Mouse (Mus musculus) embryo, embryonic 11 days (tissue): Measurements from ENCODE around the gene Hlcs.

ENCODE experiments used
- DNase-seq: peaks from one replicate; pipeline ENCODE4 v3.0.0-alpha.2; 2015

Hlcs gene

DNA sequence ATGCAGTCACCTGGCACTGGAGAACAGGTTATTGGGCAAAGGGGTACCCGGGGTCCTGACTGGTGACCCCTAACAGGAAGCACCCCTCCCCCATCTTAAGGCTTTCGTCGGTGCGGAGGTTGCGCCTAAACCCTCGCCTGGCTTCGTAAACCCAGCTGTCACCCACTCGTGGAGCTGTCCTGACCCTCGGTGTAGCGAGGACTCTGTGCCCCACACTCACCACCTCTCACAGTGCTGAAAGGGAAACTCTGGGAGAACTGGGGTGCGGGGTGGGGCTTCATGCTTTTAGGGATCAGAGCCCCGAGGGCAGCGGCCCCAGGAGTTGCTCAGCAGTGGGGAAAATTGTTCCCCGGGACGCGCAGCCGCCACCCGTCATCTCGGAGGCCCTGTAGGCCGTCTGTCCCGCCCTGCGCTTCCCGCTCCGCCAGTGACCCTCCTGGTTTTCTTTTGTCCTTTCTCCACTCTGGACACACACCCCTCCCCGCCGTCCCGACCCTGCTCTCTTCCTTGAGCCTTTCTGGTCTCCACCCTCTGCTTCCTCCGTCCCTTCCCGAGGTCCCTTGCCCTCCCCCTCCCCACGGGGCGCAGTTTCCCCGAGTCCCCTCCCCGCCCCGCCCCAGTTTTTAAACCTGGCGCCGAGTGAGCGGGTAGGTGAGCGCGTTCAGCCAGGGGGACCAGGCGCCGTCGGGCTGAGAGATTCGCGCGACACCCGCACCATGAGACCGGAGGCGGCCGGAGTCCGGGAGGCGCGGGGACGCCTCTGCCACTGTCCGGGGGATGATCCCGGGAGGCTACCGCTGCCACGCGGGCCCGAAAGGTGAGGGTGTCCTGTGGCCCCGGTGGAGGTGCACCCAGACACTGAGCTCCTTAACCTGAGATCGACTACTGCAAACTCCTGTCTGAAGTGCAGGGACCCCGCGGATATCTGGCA is 14.7 kb upstream of the Hlcs start, which contains the start of gene Ripply3:
Ripply3 (plus strand) TSS at position 640 of the 931 bp plus-strand sequence.
- DNase-seq: peak; percentile 67

DNA sequence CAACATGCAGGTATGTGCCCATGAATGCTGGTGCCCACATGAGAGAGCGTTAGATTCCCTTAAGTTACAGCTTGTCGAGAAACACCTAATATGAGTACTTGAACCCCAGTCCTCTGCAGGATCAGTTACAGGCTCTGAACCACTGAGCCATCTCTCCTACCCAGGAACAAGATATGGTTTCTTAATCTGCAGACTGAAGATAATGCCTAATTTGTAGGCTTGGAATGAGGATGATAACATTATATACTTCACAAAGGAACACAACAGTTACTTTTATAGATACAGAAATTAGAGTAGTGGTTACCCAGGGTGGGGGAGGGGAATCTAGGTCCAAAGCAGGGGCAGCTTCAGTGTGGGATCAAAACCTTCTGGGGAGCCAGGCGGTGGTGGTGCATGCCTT is 12.6 kb upstream of the Hlcs start:
- no peak for DNase-seq

DNA sequence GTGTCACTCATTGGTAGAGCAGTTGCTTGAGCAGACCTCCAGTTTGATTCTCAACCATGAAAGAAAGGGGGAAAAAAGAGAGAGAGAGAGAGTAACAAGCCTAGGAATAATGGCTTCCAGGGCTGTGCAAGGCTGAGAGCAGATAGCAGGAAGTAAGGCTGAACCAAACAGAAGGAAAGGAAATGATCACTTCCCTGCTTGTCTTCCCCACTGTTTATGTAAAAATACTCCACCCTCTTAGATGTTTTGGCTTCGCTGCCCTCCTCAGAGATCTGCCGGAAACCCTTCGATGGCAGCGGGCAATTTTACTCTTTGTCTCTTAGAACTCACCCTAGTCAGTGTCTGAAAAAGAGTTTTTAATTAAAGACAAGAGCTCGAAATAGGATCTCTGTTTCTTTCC is 10.3 kb upstream of the Hlcs start:
- DNase-seq: no peak

DNA sequence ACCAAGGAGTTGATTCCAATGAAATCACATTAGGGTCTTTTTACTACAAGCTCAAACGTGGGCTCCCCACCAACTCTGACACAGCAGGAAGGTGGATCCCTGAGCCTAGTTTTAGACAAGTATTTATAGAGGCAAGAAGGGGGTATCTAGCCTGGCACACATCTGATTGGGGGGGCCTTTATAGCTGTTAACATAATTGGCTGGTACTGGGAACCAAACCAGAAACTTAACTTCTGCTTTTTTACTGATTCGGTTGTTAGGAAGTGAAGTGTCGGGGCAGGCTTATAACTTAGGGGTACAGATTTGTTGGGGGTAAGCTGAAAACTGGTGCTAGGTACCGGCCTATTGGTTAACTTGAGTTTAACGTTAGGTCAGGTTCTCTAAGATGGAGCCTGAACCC is 6.9 kb upstream of the Hlcs start:
- no peak for DNase-seq

DNA sequence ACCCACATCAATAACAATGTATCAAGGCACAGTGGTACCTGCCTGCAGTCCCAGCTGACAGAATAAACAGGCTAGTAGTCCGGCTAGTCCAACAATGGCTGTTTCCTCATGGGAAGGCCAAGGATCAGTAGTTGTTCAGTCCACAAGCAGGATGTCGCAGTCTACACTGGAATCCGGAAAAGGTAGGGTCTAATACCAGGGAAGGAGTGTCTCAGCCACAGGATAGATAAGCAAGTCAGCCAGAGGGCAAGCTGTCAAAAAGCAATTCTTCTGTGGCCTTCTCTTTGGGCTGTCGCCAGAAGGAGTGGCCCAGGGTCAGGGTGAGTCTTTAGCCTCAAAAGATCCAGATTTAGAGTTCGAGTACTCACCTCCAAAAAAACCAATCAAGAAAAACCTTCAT is 4.4 kb upstream of the Hlcs start:
- DNase-seq: no peak

DNA sequence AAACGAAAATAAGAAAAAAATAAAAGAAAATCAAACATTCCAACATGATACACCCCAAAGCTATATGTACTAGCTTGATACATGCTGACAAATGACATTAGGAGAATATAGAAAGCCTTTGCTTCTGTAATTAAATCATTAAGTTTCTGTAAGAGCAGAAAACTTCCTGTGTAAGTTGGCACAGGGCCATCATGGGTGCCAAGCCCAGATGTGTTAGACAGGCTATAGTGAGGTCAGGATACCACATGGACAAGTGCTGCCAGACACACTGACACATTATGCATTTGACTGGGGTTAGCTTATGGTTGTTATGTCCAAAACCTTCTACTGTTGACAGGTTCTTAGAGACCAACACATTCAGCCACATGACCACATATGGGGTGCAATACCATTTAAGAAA is 1.8 kb upstream of the Hlcs start:
- no peak for DNase-seq

DNA sequence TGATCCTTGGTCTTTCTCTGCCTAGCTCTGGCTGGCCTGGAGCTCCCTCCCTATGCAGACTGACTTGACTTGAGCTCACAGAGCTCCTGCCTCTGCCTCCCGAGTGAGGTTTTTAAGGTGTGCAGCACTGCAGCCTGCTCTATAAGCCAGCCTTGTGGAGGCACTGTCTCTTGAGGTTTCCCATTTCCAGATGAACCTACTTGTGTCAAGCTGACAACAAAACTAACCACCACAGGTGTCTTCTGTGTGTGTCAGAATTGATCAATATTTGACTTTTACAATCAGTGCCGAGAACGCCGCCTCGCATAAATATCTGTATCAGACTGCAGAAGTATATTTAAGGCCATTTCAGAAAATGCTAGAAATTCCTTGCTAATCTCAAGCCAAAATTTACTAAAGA is 1.3 kb upstream of the Hlcs start:
- DNase-seq: no peak

DNA sequence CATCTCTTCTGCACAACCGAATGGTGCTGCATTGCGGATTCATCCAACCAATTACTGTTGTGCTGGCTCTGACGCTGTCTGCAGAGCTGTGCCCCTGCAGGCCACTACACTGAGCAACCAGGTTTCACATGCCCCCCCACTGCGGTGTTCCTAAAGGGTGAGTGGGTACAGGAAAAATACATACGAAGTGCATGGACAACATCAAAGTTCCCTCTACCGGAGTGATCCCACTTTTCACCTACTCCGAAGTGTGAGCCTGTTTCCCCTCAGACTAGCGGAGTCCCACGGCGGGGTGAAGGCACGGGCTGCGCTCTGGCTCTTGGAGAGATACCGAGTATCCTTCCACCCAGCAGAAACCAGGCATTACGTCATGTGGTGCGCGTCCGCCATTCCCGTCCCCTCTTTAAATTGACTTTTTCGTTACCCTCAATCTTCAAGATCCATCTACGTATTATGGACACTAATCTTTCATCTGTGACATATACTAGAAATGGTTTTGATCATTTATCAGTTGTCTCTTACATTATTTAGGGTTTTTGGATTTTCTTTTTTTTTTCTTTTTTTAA is 625 bp downstream of the Hlcs start:
- peak; percentile 93 for DNase-seq

DNA sequence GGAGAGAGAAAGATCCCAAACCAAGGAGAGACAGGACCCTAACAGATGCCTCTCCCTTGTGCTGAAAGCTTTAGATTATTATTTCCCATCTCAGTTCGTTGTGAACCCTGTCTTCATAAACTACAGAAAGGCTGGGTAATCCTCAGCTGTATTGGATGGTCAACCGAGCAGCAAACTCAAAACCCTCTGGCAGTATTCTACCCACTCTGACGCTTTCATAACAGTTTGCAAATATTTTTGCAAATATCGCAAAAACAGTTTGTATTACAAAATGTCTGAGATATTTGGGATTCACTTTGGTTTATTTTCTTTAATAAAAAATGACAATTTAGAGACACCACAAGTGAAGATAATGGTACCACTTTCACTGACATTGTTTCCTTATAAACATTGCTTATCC is 1.4 kb downstream of the Hlcs start:
- no peak for DNase-seq

DNA sequence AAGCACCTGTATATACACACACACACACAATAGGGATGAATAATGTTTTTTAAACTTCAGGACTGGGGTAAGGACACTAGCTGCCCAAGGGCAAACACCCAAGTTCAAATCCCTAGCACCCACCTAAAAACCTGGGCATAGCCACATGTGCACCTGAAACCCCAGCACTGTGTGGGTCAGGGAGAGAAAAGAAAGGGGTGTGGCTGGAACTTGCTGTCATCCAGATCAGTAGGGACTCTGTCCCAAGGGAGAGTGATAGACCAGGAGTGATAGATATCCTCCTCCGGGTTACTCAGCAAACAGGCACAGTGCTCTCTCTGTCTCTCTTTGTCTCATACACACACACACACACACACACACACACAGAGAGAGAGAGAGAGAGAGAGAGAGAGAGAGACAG is 2.0 kb downstream of the Hlcs start:
- DNase-seq: no peak

DNA sequence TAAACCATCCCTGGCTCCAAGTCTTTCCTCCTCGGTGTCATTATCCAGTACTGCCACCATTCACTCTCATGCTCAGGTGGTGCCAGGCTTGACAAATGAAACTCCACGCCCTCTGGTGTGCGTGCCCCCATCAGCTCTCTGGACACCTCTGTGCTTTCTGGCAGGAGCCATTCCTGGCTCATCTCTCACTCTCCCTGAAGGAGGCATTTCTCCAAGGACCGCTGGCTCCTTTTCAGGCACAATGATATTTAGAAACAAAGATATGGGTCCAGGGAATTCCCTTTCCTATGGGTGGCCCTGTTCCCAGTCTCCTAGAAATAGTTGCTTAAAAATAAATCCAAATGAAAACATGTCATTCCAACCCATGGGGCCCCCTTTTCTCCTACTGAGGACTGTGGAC is 4.3 kb downstream of the Hlcs start:
- DNase-seq: no peak

DNA sequence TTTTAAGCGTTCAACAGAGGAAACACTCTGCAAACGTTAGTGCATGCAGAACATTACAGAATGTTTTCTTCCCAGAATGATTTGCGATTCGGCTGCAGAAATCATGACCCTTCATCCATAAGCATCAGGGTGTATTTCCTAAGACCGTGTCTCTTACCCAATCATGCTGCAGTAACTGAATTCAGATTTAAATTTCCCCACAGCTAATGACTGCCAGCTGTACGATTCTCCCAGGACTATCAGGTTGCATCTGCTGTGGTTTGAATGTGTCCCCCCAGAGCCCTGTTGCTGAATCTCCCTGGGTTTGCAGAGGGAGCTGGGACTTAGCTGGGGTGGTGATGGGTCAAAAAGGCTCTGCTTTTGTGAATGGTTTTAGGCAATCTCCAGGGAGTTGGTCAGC is 5.4 kb downstream of the Hlcs start:
- DNase-seq: peak; percentile 70

DNA sequence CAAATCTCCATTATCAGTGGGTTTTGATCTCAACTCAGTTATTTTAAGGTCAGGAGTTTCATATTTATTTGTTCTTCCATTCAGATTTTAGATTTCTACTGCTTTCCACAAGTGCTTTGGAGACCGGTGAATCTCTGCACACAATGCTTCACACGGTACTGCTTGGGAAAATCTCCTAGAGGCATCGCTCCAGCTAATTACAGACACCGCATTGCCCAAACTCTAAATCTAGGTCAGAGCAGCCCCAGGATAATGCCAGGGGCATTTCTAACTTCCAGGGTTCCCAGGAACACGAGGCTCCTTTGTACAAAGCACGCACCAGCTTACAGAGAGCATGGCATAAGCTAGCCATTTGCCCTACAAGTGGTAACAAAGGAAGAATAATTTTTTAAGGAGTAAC is 5.8 kb downstream of the Hlcs start:
- DNase-seq: no peak

DNA sequence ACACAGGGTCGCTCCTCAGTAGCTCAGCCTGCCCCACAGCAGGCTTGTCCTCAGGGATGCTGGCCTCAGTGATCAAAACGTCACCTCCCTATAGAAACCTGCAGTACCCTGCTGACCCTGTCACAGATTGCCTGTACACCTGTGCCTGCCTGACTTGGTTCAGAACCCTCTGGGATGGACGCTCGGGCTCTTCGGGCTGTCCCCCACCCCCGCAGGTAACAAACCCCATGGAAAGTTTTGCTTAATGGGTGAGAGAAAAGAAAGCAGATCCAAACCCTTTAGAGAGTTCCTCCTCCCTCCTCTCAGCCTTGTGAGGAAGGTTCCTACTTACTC is 10.2 kb downstream of the Hlcs start:
- DNase-seq: no peak

DNA sequence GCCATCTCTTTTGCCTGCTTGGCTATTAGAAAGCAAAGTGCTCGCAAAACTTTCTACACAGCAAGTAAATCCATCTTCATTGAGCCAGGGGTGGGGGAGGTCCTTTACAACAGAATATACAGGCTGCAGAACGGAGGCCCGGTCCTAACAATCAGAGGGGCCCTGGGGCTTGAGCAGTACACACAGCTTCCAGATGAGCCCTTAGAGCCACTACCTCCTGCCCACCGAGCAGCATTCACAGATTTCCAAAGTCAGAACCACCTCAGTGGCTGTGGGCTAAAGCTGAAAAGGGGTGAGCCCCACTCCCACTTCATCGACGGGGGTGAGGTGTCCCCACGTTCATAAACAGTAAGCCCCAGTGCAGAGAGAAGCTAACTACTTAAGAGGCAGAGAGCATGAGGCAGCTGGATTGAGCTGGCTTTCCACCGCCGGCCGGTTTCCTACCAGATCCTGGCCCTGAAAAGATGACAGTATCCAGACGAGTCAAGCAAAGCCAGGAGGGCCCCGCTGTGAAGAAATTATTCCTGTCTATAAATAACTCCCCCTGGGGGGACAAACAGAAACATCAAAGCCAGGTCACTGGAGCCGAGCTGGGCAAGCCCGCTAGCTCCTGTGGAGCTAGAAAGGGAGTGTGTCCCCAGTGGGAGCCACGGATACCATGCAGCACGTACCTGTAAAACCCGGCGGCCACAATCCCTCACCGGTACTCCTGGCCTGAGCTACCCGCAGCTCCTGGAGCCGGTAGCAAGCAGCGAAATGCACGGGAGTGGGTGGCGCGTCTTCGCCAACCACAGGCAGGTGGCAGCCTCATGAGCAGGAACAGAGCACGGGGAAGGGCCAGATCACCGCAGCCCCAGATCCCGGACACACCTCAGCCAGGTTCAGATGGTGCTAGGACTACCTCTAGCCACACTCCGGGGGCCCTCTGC is 10.8 kb downstream of the Hlcs start:
- DNase-seq: peak; percentile 60

DNA sequence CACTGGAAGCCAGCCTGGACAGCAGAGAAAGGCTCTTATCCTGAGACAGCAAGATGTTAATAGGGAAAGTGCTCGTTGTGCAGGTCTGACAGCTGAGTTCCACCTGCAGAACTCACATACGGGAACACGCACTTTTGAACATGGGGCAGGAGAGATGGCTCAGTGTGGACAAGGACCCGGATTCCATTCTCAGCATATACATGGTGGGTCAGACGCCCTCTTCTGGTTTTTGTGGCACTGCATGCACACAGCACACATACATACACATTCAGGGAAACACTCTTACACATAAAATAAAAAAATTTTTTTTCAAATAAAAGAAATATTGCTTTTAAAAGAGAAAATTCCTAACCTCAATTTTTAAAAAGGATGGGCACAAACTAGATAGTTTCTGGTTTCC is 11.7 kb downstream of the Hlcs start:
- no peak for DNase-seq

DNA sequence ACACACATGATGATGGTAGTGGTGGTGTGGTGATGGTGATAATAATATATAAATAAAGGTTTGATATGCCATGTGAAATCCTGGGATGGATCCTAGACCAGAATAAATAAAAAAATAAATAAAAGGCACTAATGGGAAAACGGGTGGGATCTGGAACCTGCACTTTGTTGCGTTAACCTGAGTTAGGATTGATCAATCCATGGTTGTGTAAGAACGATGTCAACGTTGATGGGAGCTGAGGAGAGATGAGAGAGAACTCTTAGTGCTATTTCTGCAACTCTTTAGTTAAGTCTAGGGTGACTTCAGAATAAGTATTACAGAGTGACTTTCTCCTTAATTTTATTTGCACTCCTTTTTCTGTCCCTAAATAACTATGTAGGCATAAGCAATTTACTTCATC is 12.2 kb downstream of the Hlcs start:
- DNase-seq: no peak

DNA sequence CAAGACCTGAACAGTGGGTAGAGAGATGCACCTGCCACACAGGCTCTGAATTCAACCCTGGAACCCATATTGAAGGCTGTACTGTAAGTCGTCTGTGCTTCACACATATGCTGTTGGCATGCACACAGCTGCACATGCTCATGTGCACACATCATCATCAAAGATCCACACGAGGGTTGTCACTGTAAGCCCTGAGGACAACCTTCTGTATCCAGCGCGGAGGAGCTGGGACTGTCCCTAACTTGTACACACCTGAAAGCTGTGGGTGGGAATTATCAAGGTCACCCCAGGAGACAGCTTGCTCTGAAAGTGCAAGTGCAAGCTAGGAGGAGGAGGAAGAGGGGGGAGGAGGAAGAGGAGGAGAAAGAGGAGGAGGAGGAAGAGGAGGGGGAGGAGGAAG is 14.2 kb downstream of the Hlcs start:
- DNase-seq: no peak

DNA sequence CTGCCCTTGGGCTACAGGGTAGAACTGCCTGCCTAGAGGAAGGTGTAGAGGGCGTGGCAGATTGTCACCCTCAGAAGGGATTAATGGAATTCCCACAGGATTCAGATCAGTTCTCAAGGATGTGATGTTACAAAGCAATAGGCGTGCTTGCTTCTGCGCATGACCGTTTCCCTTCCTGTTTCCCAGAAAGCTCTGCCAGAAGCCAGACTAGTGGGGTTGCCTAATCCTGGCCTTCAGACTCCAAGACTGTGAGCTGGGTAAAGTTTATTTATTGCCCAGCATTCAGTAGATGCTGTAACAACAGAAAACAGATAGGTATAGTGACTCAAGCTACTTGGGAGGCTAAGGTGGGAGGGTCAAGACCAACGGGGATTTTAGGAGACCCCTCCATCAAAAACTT is 15.3 kb downstream of the Hlcs start:
- DNase-seq: no peak

DNA sequence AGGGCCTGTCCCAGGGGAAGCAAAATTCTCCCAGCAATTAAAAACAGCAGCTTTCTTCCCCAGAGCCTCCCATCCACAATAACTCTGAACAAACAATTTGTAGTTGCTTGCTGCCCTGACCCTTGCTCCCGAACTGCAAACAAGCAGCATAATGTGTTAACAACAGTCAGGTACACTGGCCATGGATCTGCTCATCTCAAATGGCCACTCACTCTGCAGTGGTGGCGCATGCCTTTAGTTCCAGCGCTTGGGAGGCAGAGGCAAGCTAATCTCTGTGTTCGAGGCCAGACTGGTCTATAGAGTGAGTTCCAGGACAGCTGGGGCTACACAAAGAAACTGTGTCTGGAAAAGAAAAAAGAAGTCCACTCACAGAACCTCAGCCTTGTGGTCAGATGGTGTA is 22.2 kb downstream of the Hlcs start:
- no peak for DNase-seq

DNA sequence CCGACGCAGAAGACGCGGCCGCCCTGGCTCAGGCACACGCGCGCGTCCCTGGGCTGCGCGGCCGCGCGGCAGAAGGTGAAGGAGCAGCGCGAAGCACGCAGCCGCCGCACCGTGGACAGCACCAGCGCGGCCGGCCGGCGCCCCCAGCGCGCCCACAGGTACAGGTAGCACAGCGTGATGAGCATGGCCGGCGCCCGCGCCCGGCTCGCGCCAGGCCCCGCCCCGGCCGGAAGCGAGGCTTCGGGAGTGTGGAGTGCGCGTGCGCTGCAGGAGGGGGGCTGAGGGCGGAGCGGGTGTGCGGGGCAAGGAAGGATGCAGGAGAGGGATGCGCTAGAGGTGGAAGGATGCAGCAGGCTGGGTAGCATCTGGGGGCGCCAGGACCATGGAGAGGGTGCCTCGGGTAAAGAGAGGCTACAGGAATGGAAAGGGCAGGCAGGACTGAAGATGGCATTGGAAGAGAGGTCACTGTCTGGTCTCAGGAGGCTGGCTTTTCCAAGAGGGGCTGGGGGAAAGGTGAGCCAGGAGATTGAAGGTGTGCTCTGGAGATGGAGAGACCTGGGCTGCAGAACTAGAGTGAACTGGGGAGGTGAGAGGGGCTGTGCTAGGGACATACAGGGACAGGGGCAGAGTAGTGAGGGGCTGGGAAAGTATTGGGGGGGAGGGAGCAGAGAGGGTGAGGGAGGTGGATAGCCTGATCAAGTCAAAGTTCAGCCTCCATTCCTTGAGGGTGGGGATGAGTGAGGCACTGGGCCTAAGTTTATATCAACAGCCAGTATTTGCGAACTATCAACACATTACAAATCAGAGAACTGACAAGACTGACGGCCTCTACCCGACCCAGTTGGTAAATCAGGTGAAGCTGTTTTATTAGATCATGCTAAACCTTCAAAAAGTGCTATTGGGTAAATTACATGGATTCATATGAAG is 23.0 kb downstream of the Hlcs start:
- peak; percentile 92 for DNase-seq
